Mouse (Mus musculus) c-Kit-negative CD71-positive TER-119-positive erythroid progenitor cells, embryonic 14.5 days (primary cell): ENCODE data around the gene Nfia.

Experiments
- DNase-seq: peaks from one replicate; pipeline ENCODE4 v3.0.0-alpha.2; 2013; ENCODE audit warnings: low read depth, low spot score

Gene Nfia

DNA sequence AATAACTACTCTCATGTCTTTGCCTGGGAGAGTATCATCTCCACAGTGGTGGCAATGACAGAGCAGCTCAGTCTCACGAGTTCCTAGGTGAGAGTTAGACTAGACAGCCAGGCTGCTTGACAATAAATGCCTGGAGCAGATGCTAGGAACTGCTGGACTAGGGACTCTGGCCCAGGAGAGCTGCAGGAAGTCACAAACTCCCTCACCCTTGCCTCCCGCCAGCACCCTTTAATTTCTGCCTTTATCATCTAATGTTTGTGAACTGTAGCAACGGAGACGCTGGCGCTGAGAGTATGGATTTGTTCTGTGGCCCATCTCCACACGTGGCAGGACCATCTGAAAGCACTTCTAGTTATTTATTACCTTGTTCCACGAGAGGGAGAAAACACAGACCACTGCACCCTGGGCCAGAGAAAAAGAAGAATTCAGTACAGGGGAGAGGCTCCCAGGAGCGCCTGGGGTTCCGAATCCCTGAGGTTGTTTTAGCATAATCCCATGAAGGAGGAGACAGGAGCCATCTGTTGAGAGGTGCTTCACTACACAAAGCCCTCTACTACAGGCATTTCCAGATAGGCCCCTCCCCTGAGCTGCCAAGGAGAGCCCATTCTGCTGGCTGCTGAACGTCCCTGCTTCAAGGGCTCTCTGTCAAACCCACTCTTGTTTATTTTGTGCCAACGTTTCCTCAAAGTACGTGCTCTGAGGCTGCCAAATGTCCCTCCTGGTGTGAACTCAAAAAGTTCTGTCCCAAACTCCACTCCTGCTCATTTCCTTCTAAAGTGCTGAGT lies 231.0 kb downstream of the Nfia start:
- no peak for DNase-seq

GRCm38 (mm10) chr4:98004108-98004625 lies 231.6 kb downstream of the Nfia start:
- DNase-seq, result no peak

DNA sequence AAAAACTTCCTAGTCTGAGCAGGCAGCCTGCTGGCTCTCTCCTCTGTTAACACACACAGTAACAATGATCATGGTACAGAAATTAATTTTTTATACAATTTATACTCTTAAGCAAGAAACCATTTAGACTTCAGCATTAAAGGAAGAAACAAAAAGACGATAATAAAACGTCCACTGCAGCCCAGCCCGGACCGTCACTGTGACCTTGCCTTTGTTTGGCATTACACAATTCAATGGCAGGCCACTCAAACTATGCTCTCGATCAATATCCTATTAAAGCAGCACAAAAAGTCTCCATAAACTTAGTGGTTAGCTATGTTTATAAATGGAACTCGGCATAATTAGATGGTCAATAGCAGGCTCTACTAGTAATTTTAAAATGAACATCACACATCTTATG lies 232.5 kb downstream of the Nfia start:
- no peak for DNase-seq

DNA sequence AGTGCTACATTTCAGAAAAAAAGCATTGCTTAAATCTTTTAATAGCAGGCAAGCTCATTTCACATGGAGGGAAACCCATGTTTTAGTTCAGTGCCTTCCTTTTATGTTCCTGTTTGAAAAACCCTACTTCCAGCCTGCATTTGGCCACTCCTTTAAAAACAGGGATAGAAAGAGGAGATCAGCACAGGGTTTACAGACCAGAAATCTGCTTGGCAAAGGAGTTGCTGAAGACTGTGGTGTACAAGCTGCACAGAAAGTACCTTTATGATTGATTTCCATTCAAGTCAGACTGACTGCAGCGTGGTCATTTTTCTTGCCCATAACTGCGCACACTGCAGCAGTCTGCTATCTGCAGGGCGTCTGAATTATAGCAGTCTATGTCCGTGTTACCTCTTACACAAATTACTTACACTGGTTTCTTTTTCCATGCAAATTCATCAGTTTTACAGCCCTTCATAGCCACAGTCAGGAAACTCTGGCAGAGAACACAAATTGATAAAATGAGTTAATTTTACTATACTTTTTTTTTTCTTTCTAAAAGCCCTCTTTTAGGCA lies 236.4 kb downstream of the Nfia start:
- DNase-seq, result no peak

DNA sequence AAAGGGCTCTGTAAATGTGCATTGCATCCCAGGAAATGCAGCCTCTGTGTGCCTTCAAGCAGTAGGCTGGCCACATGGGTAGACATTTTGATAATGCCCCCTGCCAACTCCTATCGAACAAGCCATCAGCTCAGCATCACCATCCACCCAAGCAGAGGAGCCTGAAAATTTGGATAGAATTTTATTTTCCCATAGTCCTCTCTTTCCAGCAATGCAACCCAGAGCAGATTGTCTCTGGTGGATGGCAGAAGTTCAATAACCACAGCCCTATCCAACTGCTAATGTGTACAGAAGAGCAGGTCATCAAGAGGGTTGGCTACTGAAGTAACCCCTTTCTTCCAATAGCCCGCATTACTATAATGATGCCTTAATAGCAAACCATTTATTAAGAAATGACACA lies 237.4 kb downstream of the Nfia start:
- no peak for DNase-seq

DNA sequence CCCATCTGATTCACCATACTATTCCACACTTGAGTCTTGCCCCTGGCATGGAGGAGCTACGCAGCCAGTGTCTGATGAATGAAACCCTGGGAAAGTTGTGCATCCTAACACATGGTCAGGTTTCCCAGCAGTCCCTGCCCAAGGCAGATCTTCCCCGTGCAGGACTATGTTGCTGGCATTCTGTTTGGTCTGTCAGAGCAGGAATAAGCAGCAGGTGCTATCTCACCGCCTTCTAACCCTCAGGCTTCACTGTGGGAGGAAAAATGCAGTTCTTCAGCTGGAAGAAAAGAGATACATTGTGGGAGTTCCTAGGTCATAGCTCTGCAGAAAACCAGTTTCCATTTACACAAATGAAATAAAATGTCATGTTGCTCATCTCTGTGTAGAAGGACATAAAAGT lies 247.3 kb downstream of the Nfia start:
- DNase-seq, result no peak

DNA sequence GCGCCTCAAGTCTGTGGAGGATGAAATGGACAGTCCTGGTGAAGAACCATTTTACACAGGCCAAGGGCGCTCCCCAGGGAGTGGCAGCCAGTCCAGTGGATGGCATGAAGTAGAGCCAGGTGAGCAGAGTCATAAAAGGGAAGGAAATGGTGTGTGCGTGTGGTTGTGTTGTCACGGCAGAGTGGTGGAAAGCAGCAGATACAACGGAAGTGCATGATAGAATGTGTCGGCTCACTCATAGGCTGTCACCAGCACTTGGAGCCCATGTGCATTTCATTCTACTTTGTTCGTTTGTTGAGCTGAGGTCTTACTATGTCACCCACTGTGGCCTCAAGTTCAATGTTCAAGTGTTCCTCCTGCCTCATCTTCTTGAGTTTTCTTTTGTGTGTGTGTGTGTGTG lies 248.3 kb downstream of the Nfia start:
- no peak for DNase-seq

- no peak for DNase-seq
Measured at GRCm38 (mm10) chr4:98023245-98023792, 250.8 kb downstream of the Nfia start.

GRCm38 (mm10) chr4:98027412-98027811 lies 254.9 kb downstream of the Nfia start:
- no peak for DNase-seq

GRCm38 (mm10) chr4:98031871-98032270 lies 259.3 kb downstream of the Nfia start:
- no peak for DNase-seq

DNA sequence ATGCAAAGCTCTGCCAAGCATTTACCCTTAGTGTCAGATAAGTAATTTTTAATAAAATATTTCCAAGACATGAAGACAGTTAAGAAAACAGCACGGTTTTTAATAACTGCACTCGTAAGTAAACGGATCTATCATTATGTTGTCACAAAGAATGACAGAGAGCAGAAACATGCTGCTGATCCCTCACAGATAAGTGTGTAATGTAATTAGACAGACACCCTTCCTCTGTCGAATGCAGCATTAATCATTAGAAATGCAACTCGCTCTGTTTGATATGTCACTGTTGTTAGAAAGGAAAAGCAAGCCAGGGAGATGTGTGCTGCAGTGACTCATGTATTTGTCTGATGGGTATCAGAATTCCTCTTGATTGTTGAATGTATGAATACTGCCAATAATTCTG lies 259.8 kb downstream of the Nfia start:
- no peak for DNase-seq

- DNase-seq, result no peak
Measured at GRCm38 (mm10) chr4:98039095-98039494, 266.6 kb downstream of the Nfia start.

- no peak for DNase-seq
Measured at GRCm38 (mm10) chr4:98040179-98040578, 267.6 kb downstream of the Nfia start.

GRCm38 (mm10) chr4:98044611-98045010 lies 272.1 kb downstream of the Nfia start:
- no peak for DNase-seq

DNA sequence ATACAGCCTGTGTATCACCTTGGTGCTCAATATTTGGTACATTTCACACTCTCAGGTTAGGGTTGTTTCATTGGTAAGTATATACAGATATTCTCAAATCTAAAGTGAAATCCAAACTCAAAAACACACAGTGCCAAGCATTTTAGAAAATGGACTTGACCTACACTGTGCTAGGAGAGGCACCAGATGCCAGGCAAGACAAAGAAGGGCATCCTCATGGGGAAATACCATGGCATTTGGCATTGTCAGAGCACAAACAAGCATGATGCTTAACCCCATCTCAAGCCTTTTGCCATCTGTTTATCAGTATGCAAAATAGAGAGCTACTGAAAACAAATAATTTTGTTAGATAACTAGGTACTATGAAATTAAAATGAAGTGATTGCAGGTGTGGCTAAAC lies 274.8 kb downstream of the Nfia start:
- DNase-seq, result no peak

GRCm38 (mm10) chr4:98049584-98049983 lies 277.1 kb downstream of the Nfia start:
- DNase-seq, result no peak

DNA sequence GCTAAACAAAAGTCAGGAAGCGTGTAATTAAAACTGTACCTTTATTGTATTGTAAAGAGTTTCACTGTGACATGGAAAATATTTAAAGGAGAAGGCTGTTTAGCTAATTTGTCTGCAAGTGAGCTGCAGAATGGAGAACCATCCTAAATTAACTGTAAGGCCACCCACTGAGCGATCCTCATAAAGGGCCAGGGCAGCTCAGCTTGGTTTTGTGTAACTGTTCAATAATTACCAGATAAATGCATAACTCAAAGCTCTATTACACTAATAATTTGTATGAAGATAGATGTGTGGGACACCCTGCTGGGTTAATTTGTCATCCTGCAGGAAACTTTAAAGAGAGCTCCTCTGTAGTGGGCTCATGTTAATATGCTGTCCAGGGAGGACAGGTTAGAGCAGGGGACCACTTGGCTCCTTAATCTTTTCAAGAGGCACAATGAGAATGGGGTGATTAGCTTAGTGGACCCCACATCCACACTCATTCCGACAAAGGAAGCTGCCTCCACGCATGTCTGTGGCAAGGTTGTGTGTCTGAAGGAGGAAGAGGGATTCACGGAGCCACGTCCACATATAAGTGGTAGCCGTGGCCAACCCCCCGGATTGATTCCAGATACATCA lies 277.6 kb downstream of the Nfia start:
- DNase-seq, result no peak

DNA sequence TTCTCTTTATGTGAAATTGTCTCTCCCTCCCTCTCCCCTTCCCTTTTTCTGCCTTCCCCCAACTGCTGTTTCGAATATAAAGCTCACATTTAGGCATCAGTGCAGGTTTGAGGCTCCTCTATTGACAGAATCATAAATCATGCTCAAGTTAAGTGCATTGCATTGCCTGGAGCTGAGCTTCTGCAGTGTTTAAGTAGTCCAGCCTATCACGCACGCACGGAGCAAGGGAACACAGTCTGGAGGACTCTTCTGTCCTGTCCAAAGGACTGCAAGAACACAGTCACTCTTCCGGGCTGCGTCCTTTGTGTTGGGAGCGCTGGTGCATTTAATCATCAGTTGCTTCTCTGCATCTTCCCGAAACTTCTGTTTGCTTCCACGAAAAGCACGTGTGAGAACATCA lies 278.2 kb downstream of the Nfia start:
- no peak for DNase-seq

GRCm38 (mm10) chr4:98051326-98051725 lies 278.8 kb downstream of the Nfia start:
- no peak for DNase-seq

GRCm38 (mm10) chr4:98055036-98055435 lies 282.5 kb downstream of the Nfia start:
- DNase-seq, result no peak

DNA sequence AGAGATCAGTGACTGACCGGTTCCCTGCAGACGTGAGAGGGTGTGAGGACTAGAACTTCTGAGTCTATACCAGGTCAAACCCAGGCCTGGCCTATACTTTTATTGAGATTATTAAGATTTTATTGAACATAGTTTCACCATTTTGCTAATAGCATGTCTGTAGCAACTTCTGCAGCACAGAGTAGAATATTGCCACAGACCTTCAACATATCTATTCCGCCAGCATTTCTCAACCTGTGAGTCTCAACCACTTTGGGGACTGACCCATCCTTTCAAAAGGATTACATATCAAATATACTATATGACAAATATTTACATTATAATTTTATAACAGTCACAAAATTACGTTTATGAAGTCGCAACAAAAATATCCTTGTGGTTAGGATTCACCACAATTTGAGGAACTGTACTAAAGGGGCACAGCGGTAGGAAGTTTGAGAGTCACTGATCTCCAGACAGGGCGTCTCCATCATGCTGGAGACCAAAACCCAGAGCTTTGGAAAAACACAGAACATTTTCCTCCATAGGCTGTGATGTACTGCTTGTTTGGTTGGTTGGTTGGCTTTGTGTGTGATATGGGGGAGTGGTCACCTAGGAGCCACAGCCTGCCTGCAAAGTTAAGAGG lies 284.0 kb downstream of the Nfia start:
- DNase-seq, result no peak

DNA sequence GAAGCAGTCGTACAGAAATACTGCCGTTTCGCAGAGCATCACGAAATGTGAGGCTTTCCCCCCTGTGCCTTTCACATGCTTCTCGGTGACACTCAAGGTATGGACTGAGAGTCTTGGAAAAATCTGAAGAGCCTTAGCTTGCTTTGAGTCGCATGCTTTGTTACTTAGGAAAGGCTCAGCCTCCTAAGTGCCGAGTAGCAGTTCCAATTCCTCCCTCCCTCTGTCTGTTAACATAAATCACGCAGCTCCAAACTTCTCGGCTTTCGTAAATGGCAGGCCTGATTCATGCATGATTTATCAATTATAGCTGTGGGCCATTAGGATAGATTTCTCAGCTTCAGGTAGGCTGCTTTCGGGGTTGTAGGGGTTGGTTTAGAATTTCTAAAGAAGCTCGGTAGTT lies 284.7 kb downstream of the Nfia start:
- DNase-seq, result no peak
